ENCODE assay signal across 16 mouse cellular contexts in the genomic region with DNA sequence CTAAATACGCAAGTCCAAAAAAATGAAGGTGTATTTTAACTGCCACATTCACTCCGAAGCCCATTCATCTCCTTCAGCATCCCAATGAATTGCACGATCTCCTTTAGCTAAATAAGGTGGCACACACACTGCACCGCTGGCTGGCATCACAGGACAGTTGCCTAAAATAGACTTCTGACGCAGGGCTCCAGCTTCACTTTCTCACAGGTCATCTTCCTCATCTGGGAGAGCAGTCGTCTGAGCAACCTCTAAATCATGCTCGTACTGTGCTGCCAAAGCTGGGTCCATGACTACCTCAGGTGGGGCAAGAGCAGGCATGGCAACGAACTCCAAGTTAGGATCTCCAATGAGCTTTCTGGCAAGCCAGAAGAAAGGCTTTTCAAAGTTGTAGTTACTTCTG. TPM values are rescaled to one million over a fixed set of nuclear protein-coding genes. Genes with fewer than 3 reads are reported as not detected.
A peak's percentile ranks its signal among the peaks of the same experiment; 100 is the strongest.
DNase-seq lines count a peak whose midpoint lies in the region; ATAC-seq and TF ChIP-seq lines count a peak whose summit lies in the region.
"Had no signal": no experiment of that assay in that cellular context is flagged by ENCODE, and none has a peak within 500 bp of the region (broad histone marks: within the 10 kb centered on the region; RNA-seq: fewer than 3 reads in every experiment).

No protein-coding gene starts in this region.

- no peaks in the 10 kb centered on the region for H3K36me3 ChIP-seq in lung, embryonic 15.5 days
- no peaks in the 10 kb centered on the region for H3K36me3 ChIP-seq in heart, embryonic 15.5 days
- H3K36me3 ChIP-seq in liver, embryonic 16.5 days (ENCODE audit: control insufficient read depth, insufficient read depth): no peaks in the 10 kb centered on the region
- H3K36me3 ChIP-seq: limb, embryonic 15.5 days; midbrain, embryonic 13.5 days had no signal

- no peak for ATAC-seq in lung, embryonic 15.5 days (ENCODE audit: borderline replicate concordance, extremely low read depth, low FRiP score, low TSS enrichment)
- ATAC-seq in heart, embryonic 15.5 days (replicated peaks; ENCODE audit: insufficient number of reproducible peaks, insufficient read depth, low FRiP score, low read depth): no peak
- no peak for ATAC-seq in liver, embryonic 16.5 days (ENCODE audit: low read depth)

- H3K9me3 ChIP-seq in lung, embryonic 15.5 days: no peaks in the 10 kb centered on the region
- H3K9me3 ChIP-seq in heart, embryonic 15.5 days (replicated peaks): no peaks in the 10 kb centered on the region
- H3K9me3 ChIP-seq in liver, embryonic 16.5 days (replicated peaks; ENCODE audit: control insufficient read depth, low read length): no peaks in the 10 kb centered on the region
- H3K9me3 ChIP-seq: limb, embryonic 15.5 days; midbrain, embryonic 13.5 days had no signal

- H3K9ac ChIP-seq in lung, embryonic 15.5 days: no peak overlapping the region
- H3K9ac ChIP-seq in heart, embryonic 15.5 days: no peak overlapping the region
- H3K9ac ChIP-seq in liver, embryonic 16.5 days (ENCODE audit: low read depth, low read length): no peak overlapping the region

- H3K27ac ChIP-seq in gastrocnemius, adult 2 months: peak overlapping the region; percentile 81
- no peak overlapping the region for H3K27ac ChIP-seq in lung, embryonic 15.5 days
- no peak overlapping the region for H3K27ac ChIP-seq in heart, embryonic 15.5 days
- no peak overlapping the region for H3K27ac ChIP-seq in liver, embryonic 16.5 days (ENCODE audit: low read length)
- H3K27ac ChIP-seq: limb, embryonic 15.5 days; macrophage; midbrain, embryonic 13.5 days had no signal

- H3K4me2 ChIP-seq in lung, embryonic 15.5 days: 0 out of 2 replicates have a peak overlapping the region, but pooled peaks have one; percentile 62
- peak overlapping the region; percentile 68; the same call in 1 of the 2 replicates for H3K4me2 ChIP-seq in heart, embryonic 15.5 days
- peak overlapping the region; percentile 49 for H3K4me2 ChIP-seq in liver, embryonic 16.5 days (ENCODE audit: low read depth, low read length)

- DNase-seq in gastrocnemius, adult 2 months: peak; percentile 53
- DNase-seq in gastrocnemius, postnatal 4 days (ENCODE audit: low spot score in 2 of 2): no peak
- no peak for DNase-seq in lung, postnatal 25 days (ENCODE audit: low spot score)
- no peak for DNase-seq in left cerebral cortex, postnatal 25 days (ENCODE audit: low spot score in 2 of 2)
- DNase-seq in adipocyte (ENCODE audit: low spot score): no peak

- no peak for TF ChIP-seq CTCF in gastrocnemius, adult 2 months (IDR thresholded peaks at IDR 0.05)

- WGBS in lung, embryonic 15.5 days: 82% methylated on average over 8 of the region's 8 CpGs
- 68% methylated on average over 8 of the region's 8 CpGs for WGBS in heart, embryonic 15.5 days
- 64% methylated on average over 8 of the region's 8 CpGs for WGBS in liver, embryonic 16.5 days (ENCODE audit: insufficient replicate concordance)

- H3K27me3 ChIP-seq in lung, embryonic 15.5 days: no peaks in the 10 kb centered on the region
- peaks cover 3% of the 10 kb centered on the region; the same call in 1 of the 2 replicates for H3K27me3 ChIP-seq in heart, embryonic 15.5 days
- H3K27me3 ChIP-seq in liver, embryonic 16.5 days (ENCODE audit: control insufficient read depth, insufficient read depth, low read depth, low read length): no peaks in the 10 kb centered on the region
- H3K27me3 ChIP-seq: limb, embryonic 15.5 days had no signal

- no peaks in the 10 kb centered on the region for H3K4me1 ChIP-seq in lung, embryonic 15.5 days
- peaks cover 7% of the 10 kb centered on the region; the same call in 1 of the 2 replicates for H3K4me1 ChIP-seq in heart, embryonic 15.5 days (replicated peaks)
- H3K4me1 ChIP-seq in liver, embryonic 16.5 days (ENCODE audit: control insufficient read depth, low read depth, low read length): no peaks in the 10 kb centered on the region

- H3K4me3 ChIP-seq in gastrocnemius, adult 2 months: peak overlapping the region; percentile 71
- H3K4me3 ChIP-seq in lung, embryonic 15.5 days: no peak overlapping the region
- H3K4me3 ChIP-seq in heart, embryonic 15.5 days: no peak overlapping the region
- H3K4me3 ChIP-seq in liver, embryonic 16.5 days (ENCODE audit: low read depth, low read length): no peak overlapping the region

- intact Hi-C loops in gastrocnemius, adult 2 months (cut with DNase I): loop anchor here (2.0 kb wide), 1 partner anchor 44 kb away; the partner anchor contains the start of gene Epn1
- intact Hi-C loops in left cerebral cortex, postnatal 25 days (cut with DNase I): loop anchor here (2.0 kb wide), 1 partner anchor 44 kb away; the partner anchor contains the start of gene Epn1

RNA-seq across cellular contexts. Expression of gene Rasl2-9, which starts 0.7 kb away (rescaled TPM):
- total RNA-seq in gastrocnemius, adult 2 months (2021): 1 to 10 TPM; 1.4 to 2.9 TPM
- 1 to 10 TPM in 1 of 2 experiments, under 1 TPM in 1; 0.54 to 1.8 TPM for total RNA-seq in gastrocnemius, postnatal 4 days (2021)
- 0.47 and 0.64 TPM in 2 replicates for polyA plus RNA-seq in lung, embryonic 15.5 days (2015; fragmentation: Nextera tagmentation; extraction: Ambion mirVana)
- polyA plus RNA-seq in heart, embryonic 15.5 days (2015; fragmentation: Nextera tagmentation; extraction: Ambion mirVana): 1.3 and 1.7 TPM in 2 replicates
- 0.11 and 0.27 TPM in 2 replicates for polyA plus RNA-seq in liver, embryonic 16.5 days (2015; fragmentation: Nextera tagmentation; extraction: Ambion mirVana)
- total RNA-seq in left cerebral cortex, postnatal 25 days (2021): not detected

RNA-seq across cellular contexts. Expression of gene Rfpl4, which starts 8.3 kb away (rescaled TPM):
- total RNA-seq in gastrocnemius, adult 2 months (2021): not detected
- not detected for total RNA-seq in gastrocnemius, postnatal 4 days (2021)
- polyA plus RNA-seq in lung, embryonic 15.5 days (2015; fragmentation: Nextera tagmentation; extraction: Ambion mirVana): not detected in 2 replicates
- polyA plus RNA-seq in heart, embryonic 15.5 days (2015; fragmentation: Nextera tagmentation; extraction: Ambion mirVana): not detected in 2 replicates
- not detected in 2 replicates for polyA plus RNA-seq in liver, embryonic 16.5 days (2015; fragmentation: Nextera tagmentation; extraction: Ambion mirVana)
- not detected for total RNA-seq in left cerebral cortex, postnatal 25 days (2021)
- total RNA-seq: left cerebral cortex, adult 8-10 months had no signal
- polyA plus RNA-seq: intestine, embryonic 16.5 days; large intestine, adult 2 months; limb, embryonic 15.5 days; macrophage; midbrain, embryonic 13.5 days; stomach, embryonic 16.5 days had no signal

RNA-seq across cellular contexts. Expression of gene Vmn1r55, which starts 24.4 kb away (rescaled TPM):
- total RNA-seq in gastrocnemius, adult 2 months (2021): not detected
- not detected for total RNA-seq in gastrocnemius, postnatal 4 days (2021)
- not detected in 2 replicates for polyA plus RNA-seq in lung, embryonic 15.5 days (2015; fragmentation: Nextera tagmentation; extraction: Ambion mirVana)
- polyA plus RNA-seq in heart, embryonic 15.5 days (2015; fragmentation: Nextera tagmentation; extraction: Ambion mirVana): not detected in 2 replicates
- polyA plus RNA-seq in liver, embryonic 16.5 days (2015; fragmentation: Nextera tagmentation; extraction: Ambion mirVana): not detected in 2 replicates
- not detected for total RNA-seq in left cerebral cortex, postnatal 25 days (2021)
- total RNA-seq: adrenal gland, adult 8-10 months; left cerebral cortex, adult 8-10 months had no signal
- polyA plus RNA-seq: intestine, embryonic 16.5 days; large intestine, adult 2 months; limb, embryonic 15.5 days; macrophage; stomach, embryonic 16.5 days had no signal

RNA-seq across cellular contexts. Expression of gene Epn1, which starts 45.0 kb away (rescaled TPM):
- 100 to 1,000 TPM; 165 to 171 TPM for total RNA-seq in gastrocnemius, adult 2 months (2021)
- 100 to 1,000 TPM; 112 to 117 TPM for total RNA-seq in gastrocnemius, postnatal 4 days (2021)
- 55.1 and 60.5 TPM in 2 replicates for polyA plus RNA-seq in lung, embryonic 15.5 days (2015; fragmentation: Nextera tagmentation; extraction: Ambion mirVana)
- 43.1 and 57.0 TPM in 2 replicates for polyA plus RNA-seq in heart, embryonic 15.5 days (2015; fragmentation: Nextera tagmentation; extraction: Ambion mirVana)
- 45.2 and 46.6 TPM in 2 replicates for polyA plus RNA-seq in liver, embryonic 16.5 days (2015; fragmentation: Nextera tagmentation; extraction: Ambion mirVana)
- 100 to 1,000 TPM; 454 to 461 TPM for total RNA-seq in left cerebral cortex, postnatal 25 days (2021)
